Mouse (Mus musculus) kidney, postnatal 25 days (tissue): ENCODE results near the gene Tor4a.

Source experiments
- DNase-seq, 2 experiments: peaks; one replicate each; pipeline ENCODE4 v3.0.0; 2021; ENCODE audit warnings: mixed read lengths in 2 of 2

Tor4a gene

GRCm38 (mm10) chr2:25224766-25225752 is 28.4 kb upstream of the Tor4a start:
- DNase-seq: peak; percentile 98 to 100

DNA sequence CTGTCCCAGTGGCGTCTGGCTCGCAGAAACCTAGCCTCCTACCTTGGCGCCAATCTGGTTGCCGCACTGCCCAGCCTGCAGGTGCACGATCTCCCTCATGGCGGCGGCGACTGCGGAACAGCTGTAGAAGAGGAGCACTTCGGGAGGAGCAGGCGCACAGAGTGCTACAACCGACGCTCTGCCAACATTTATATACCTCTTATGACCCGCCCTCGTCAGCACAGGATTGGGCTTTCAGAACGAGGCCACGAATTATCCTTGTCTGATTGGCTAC is 27.7 kb upstream of the Tor4a start, which contains the start of gene Tubb4b:
Gene Tubb4b, minus strand, starts transcription at position 211 of the 274 bp plus-strand sequence.
- DNase-seq: no peak

GRCm38 (mm10) chr2:25223681-25224491 is 27.2 kb upstream of the Tor4a start:
- DNase-seq: peak; percentile 81 to 94

GRCm38 (mm10) chr2:25221331-25221772 is 24.7 kb upstream of the Tor4a start:
- no peak for DNase-seq

DNA sequence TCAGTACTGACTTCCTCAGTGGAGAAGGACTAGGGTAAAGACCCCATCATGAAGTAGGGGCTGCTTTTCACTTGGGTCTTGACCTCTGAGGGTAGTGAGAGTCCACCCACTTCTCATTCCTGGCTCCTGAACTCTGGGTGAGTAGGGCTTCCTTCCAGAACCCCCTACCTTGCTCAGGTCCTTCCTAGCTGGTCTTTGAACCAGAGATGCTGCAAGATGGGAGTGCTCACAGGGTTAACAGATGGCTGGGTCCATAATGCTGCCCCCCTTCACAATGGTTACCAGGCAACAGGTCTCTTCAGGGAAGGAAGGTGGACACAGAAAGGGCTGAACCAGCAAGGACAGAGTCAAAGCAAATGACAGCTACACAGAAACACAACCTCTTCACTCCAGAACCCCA is 21.8 kb upstream of the Tor4a start, which contains the start of gene Fam166a:
Gene Fam166a, plus strand, starts transcription at position 301 of the 400 bp plus-strand sequence.
- DNase-seq: no peak

- no peak for DNase-seq
Measured at GRCm38 (mm10) chr2:25217666-25218065, 21.0 kb upstream of the Tor4a start.

GRCm38 (mm10) chr2:25214444-25214843 is 17.8 kb upstream of the Tor4a start, which contains the start of gene Stpg3:
Stpg3 (minus strand) TSS chr2:25214637.
- DNase-seq: peak; percentile 55 to 84

GRCm38 (mm10) chr2:25213266-25213865 is 16.7 kb upstream of the Tor4a start:
- DNase-seq: peak in 1 of 2 experiments; percentile 32

GRCm38 (mm10) chr2:25211121-25211670 is 14.5 kb upstream of the Tor4a start, which contains the start of gene Nelfb:
Nelfb (minus strand) TSS chr2:25211489.
- peak; percentile 92 to 96 for DNase-seq

DNA sequence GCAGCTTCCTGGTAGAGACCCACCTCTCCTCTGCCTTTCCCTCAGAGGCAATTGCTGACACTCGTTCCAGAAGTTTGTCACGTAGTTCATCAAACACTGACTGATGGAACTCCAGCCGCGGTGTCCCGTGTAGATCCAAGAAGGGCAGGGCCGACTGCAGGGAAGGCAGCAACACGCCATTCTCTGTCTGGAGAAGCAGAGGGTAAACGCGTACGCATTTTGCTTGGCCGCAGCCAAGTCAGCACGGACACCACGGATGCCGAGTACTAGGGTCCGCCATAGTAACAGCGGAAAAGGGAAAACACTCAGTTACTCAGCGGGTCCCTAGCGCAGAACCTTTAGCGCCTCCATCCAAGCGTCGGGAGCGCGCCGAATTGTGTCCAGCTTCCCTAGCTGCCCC is 14.0 kb upstream of the Tor4a start:
- DNase-seq: no peak

DNA sequence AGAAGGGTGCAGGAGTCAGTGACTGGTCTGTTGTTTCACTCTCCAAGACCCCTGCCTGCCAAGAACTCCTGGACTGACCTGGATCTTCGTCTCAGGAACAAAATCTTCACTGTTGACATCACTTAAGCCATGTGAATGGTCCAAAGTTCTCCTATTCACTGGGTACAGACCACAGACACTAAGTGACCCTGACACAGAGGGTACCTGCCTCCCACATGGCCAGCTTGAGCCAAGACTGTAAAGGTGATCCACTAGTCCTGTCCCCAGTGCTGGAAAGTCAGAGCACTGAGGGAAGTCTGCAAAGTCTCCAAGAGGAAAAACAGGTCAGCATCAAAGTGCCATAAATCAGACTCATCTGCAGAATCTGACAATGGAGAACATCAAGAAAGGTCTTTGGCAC is 10.9 kb upstream of the Tor4a start:
- peak in 1 of 2 experiments; percentile 55 for DNase-seq

DNA sequence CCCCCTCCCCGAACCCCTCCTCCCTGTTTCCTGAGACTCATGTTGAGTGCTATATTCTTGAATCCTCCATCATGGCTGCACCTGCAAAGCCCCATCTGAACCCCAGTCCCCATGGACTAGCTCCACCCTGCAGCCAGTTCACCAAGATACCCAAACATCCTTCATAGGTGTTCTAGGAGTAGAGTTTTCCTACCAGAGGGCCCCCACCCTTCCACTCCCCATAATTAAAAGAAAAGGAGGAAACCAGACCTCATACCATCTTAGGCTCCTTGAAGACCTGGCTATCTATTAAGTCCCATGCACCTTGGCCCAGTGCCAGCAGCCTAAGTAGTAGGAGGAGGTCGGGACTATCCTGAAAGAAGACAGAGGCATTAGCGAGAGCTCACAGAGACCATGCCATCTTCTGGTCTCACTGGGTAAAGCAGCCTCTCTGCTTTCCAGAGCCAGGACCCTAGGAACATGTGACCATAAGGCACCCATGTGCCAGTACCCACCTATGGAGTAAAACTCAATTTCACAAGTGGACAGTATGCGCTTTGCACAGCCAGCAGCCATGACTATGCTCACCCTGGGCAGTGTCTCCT is 7.0 kb upstream of the Tor4a start:
- DNase-seq: peak; percentile 57 to 66

- DNase-seq: peak in 1 of 2 experiments; percentile 30
Measured at GRCm38 (mm10) chr2:25200631-25201030, 3.9 kb upstream of the Tor4a start.

- DNase-seq: peak in 1 of 2 experiments; percentile 25
Measured at GRCm38 (mm10) chr2:25197946-25198345, 1.3 kb upstream of the Tor4a start.

- peak in 1 of 2 experiments; percentile 45 for DNase-seq
Measured at GRCm38 (mm10) chr2:25197191-25197590, 505 bp upstream of the Tor4a start.

GRCm38 (mm10) chr2:25195211-25196156 is 1.2 kb downstream of the Tor4a start:
- peak; percentile 89 to 90 for DNase-seq

DNA sequence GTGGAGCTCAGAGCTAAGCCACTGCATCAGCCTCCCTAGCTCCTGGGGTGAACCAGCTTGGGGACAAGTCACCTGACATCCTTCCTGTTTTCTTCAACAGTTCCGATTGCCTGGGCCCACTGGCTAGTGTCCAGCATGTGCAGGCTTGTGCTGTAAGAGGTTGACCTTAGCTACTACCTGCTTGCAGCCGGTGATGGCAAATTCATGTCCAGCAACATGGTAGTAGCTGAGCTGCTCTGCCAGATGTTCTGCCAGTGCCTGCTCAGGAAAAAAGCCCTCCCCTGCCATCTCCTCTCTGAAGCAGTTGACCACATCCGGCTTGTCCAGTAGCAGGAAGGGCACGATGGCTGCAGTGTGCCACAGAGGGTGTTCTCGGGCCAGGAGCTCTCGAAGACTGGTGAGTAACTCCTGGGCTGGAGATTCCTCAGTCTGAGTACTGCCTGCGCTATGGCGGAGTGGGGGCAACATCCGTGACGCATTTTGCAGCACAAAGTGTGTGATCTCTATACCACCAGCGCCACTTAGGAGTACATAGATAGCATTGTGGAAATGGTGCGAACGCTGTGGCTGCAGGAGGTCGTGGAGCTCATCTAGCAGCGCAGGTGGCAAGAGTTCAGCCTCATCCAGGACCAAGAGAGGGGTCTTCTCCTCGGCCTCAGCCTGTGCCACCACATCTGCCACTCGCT is 2.1 kb downstream of the Tor4a start:
- peak in 1 of 2 experiments; percentile 47 for DNase-seq

- DNase-seq: peak in 1 of 2 experiments; percentile 24
Measured at GRCm38 (mm10) chr2:25194006-25194405, 2.7 kb downstream of the Tor4a start.

GRCm38 (mm10) chr2:25193330-25193770 is 3.3 kb downstream of the Tor4a start:
- DNase-seq: peak; percentile 87 to 91

- no peak for DNase-seq
Measured at GRCm38 (mm10) chr2:25187841-25188240, 8.8 kb downstream of the Tor4a start.
